In genomic region chr11:74838441-74838840, GRCm38 (mm10) we compare ENCODE assay signal across 8 mouse cellular contexts. TPM values are rescaled to one million over a fixed set of nuclear protein-coding genes. Genes with fewer than 3 reads are reported as not detected.
DNase-seq lines count a peak whose midpoint lies in the region; ATAC-seq and TF ChIP-seq lines count a peak whose summit lies in the region.

No protein-coding gene starts in this region.

- peak; percentile 97 for DNase-seq in ZHBTc4 (ENCODE audit: low read depth, low spot score)
- DNase-seq in cerebellum, postnatal 4 days (ENCODE audit: low spot score in 2 of 2) = peak; percentile 69 to 82
- peak; percentile 95 for DNase-seq in gastrocnemius, adult 18-20 months (ENCODE audit: low spot score)
- peak; percentile 92 to 93 for DNase-seq in left cerebral cortex, adult 2 months (ENCODE audit: extremely low spot score in 1 of 2, low spot score in 2 of 2)
- peak; percentile 85 to 89 for DNase-seq in right cerebral cortex, adult 2 months (ENCODE audit: low spot score in 2 of 2)
- peak; percentile 95 for DNase-seq in urinary bladder, postnatal 14 days (ENCODE audit: low spot score)

- no peaks in the 10 kb centered on the region for H3K9me3 ChIP-seq in hindbrain, embryonic 16.5 days (ENCODE audit: control insufficient read depth, low read length)

- peaks cover 24% of the 10 kb centered on the region for H3K4me1 ChIP-seq in hindbrain, embryonic 16.5 days (ENCODE audit: control insufficient read depth, insufficient read depth, low read depth, low read length)

- H3K27ac ChIP-seq in hindbrain, embryonic 16.5 days (ENCODE audit: low read depth, low read length) = peak overlapping the region; percentile 89
- H3K27ac ChIP-seq in left cerebral cortex, adult 2 months = peak overlapping the region; percentile 91
- H3K27ac ChIP-seq in macrophage = peak overlapping the region; percentile 99

- peaks cover 79% of the 10 kb centered on the region for H3K79me2 ChIP-seq in macrophage (ENCODE audit: inconsistent target)

- H3K36me3 ChIP-seq in hindbrain, embryonic 16.5 days (ENCODE audit: control insufficient read depth, insufficient read depth, low read length) = peaks cover 8% of the 10 kb centered on the region
- peaks cover 27% of the 10 kb centered on the region for H3K36me3 ChIP-seq in macrophage (ENCODE audit: inconsistent target)

- H3K9ac ChIP-seq in hindbrain, embryonic 16.5 days (ENCODE audit: low read depth, low read length) = peak overlapping the region; percentile 67

- peak; percentile 48 for ATAC-seq in hindbrain, embryonic 16.5 days

- TF ChIP-seq CTCF in left cerebral cortex, adult 2 months (IDR thresholded peaks at IDR 0.05) = no peak

- H3K27me3 ChIP-seq in hindbrain, embryonic 16.5 days (replicated peaks; ENCODE audit: control insufficient read depth, insufficient read depth, low read length) = no peaks in the 10 kb centered on the region

- peak overlapping the region; percentile 63 for H3K4me3 ChIP-seq in hindbrain, embryonic 16.5 days (ENCODE audit: low read length)
- peak overlapping the region; percentile 59 for H3K4me3 ChIP-seq in left cerebral cortex, adult 2 months
- H3K4me3 ChIP-seq in macrophage (ENCODE audit: inconsistent target) = no peak overlapping the region; the same call in 1 of the 2 replicates

- intact Hi-C loops in left cerebral cortex, adult 2 months (cut with DNase I) = no loop called here

- 0% methylated on average over 35 of the region's 35 CpGs for WGBS in hindbrain, embryonic 16.5 days
- WGBS in macrophage (ENCODE audit: missing documents) = under 1% methylated on average over 32 of the region's 35 CpGs

- H3K4me2 ChIP-seq in hindbrain, embryonic 16.5 days (ENCODE audit: low read length) = peak overlapping the region; percentile 87

RNA-seq across cellular contexts. Expression of gene Mnt, which starts 7.7 kb away (rescaled TPM):
- total RNA-seq in gastrocnemius, adult 18-20 months (2021) = 1 to 10 TPM; 4.8 to 7.0 TPM
- polyA plus RNA-seq in hindbrain, embryonic 16.5 days (2015; fragmentation: Nextera tagmentation; extraction: Ambion mirVana) = 7.3 and 8.4 TPM in 2 replicates
- 10 to 100 TPM; 32.4 to 37.3 TPM for total RNA-seq in left cerebral cortex, adult 2 months (2021)
- 10 to 100 TPM in 21 of 26 experiments, 1 to 10 TPM in 5; 3.0 to 55.2 (median 34.8) TPM for total RNA-seq in macrophage (2018; cell fraction: chromatin; rRNA removed)
- 10 to 100 TPM in 25 of 26 experiments, 1 to 10 TPM in 1; 6.5 to 66.5 (median 35.6) TPM for total RNA-seq in macrophage (2018; cell fraction: cytosol; rRNA removed)
- total RNA-seq in macrophage (2018; cell fraction: nucleus; rRNA removed) = 10 to 100 TPM in 24 of 26 experiments, 1 to 10 TPM in 2; 4.1 to 71.3 (median 38.9) TPM
- 21.8 to 49.6 TPM (median 29.0 TPM) in 3 replicates for polyA plus RNA-seq in macrophage (2018)

RNA-seq across cellular contexts. Expression of gene Sgsm2, which starts 58.4 kb away (rescaled TPM):
- 1 to 10 TPM; 1.6 to 2.4 TPM for total RNA-seq in gastrocnemius, adult 18-20 months (2021)
- 25.1 and 27.2 TPM in 2 replicates for polyA plus RNA-seq in hindbrain, embryonic 16.5 days (2015; fragmentation: Nextera tagmentation; extraction: Ambion mirVana)
- total RNA-seq in left cerebral cortex, adult 2 months (2021) = 10 to 100 TPM; 83.1 to 94.5 TPM
- total RNA-seq in macrophage (2018; cell fraction: chromatin; rRNA removed) = 10 to 100 TPM in 11 of 26 experiments, 1 to 10 TPM in 15; 2.3 to 34.4 (median 8.9) TPM
- total RNA-seq in macrophage (2018; cell fraction: cytosol; rRNA removed) = 1 to 10 TPM in 24 of 26 experiments, under 1 TPM in 2; 0.79 to 5.6 (median 2.7) TPM
- total RNA-seq in macrophage (2018; cell fraction: nucleus; rRNA removed) = 10 to 100 TPM in 8 of 26 experiments, 1 to 10 TPM in 18; 1.1 to 25.0 (median 3.9) TPM
- polyA plus RNA-seq in macrophage (2018) = 3.6 to 3.9 TPM (median 3.8 TPM) in 3 replicates

RNA-seq across cellular contexts. Expression of gene Tsr1, which starts 59.4 kb away (rescaled TPM):
- 10 to 100 TPM; 22.8 to 26.7 TPM for total RNA-seq in gastrocnemius, adult 18-20 months (2021)
- polyA plus RNA-seq in hindbrain, embryonic 16.5 days (2015; fragmentation: Nextera tagmentation; extraction: Ambion mirVana) = 26.1 and 29.6 TPM in 2 replicates
- total RNA-seq in left cerebral cortex, adult 2 months (2021) = 10 to 100 TPM; 28.2 to 34.0 TPM
- 10 to 100 TPM in 25 of 26 experiments, 1 to 10 TPM in 1; 7.3 to 67.2 (median 25.2) TPM for total RNA-seq in macrophage (2018; cell fraction: chromatin; rRNA removed)
- 10 to 100 TPM in 18 of 26 experiments, 1 to 10 TPM in 8; 7.9 to 17.0 (median 12.2) TPM for total RNA-seq in macrophage (2018; cell fraction: cytosol; rRNA removed)
- total RNA-seq in macrophage (2018; cell fraction: nucleus; rRNA removed) = 10 to 100 TPM in 24 of 26 experiments, 1 to 10 TPM in 2; 9.2 to 46.6 (median 13.8) TPM
- 10.4 to 45.5 TPM (median 21.3 TPM) in 3 replicates for polyA plus RNA-seq in macrophage (2018)

Comparison
In these comparisons a context has a peak if more than half of its experiments do, and no peak if none do; other contexts are left out.
1. RNA of gene Mnt, which starts 7.7 kb away (total RNA-seq): 32.4 to 37.3 TPM in left cerebral cortex, adult 2 months; 4.8 to 7.0 TPM in gastrocnemius, adult 18-20 months; every median in the first group is over 4 times any median in the second.
2. RNA of gene Sgsm2, which starts 58.4 kb away (total RNA-seq): 83.1 to 94.5 TPM in left cerebral cortex, adult 2 months; 1.6 to 2.4 TPM in gastrocnemius, adult 18-20 months; every median in the first group is over 10 times any median in the second.
3. Peak in every context shown above with its lines, with median percentiles within 50 percentile points of each other: DNase-seq and H3K27ac ChIP-seq.